Mouse (Mus musculus) spleen, postnatal 4 days (tissue): ENCODE measurements at regions not wholly inside any gene's neighbourhood (a gene's known extent, or its start where the extent isn't known, plus 50 kb on each side); places are given as distances from the start of the nearest gene placed in this dataset.

ENCODE experiments used
- DNase-seq, 2 experiments: peaks; one replicate each; pipeline ENCODE4 v3.0.0; 2022; ENCODE audit warnings: low spot score in 2 of 2

DNA sequence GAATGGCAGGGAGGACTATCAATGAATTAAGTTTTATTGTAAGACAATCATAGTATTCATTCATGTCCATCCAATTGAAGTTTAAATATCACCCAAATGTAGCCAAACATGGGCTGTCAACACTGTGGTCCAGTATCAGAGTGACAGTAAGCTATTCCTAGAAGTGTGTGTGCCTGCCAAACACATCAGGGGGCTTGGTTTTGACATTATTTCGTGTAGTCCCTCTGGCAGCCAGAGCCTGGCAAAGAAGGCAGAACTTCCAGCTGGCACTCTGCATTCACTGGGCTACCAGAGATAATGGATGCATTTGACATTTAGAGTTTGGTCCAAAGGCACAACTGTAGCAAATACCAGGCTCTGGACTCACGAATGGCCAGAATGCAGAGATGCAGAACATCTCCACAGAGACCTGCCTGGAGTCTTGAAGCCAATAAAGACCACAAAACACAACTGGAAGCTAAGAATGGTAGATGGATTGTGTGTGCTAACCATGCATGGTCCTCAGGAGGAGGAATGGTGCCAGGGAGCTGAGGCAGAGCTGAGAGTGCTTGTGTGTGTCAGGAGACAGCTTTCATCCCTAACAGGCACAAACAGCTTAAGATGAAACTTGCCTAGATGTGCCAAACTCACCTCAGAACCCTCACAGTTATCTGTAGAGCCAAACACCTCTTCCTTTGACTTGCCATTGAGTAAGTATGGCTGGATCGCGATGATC lies 210.9 kb downstream of the Lrig3 start:
- no peak for DNase-seq

DNA sequence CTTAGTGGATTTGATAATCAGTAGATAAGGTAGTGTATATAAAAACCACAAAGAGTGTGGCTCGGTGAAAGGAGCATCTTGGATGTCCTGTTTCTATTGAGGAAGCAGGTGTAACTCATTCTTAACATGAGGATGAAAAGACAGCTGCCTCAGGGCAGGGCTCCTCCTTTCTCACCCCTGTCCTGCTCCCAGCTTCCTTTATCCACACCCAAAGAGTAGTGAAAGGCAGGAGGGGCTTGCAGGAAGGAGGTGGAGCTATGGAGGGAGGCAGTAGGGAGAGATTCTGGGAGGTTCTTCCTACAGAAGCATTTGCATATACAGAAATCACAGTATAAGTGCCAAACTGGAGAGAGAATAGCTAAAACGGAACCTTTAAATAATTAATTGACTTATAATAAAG lies 216.4 kb downstream of the Lrig3 start:
- DNase-seq = no peak

DNA sequence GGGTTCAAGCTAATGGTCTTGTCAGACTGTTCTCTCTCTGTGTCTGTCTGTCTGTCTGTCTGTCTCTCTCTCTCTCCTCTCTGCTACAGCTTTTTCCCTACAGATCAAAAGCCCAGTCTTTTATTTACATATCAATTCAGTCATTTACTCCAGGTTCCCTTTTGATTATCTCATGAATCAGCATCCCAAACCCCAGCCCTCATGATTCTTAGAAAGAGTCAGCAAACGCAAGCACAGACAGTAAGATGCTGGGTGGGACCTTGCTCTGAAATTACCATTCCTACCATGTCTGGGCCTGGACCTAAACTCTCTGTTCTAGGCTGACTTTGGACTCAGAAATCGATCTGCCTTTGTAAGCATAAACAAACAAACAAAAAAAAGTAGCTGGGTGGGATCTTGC lies 218.0 kb downstream of the Lrig3 start:
- DNase-seq = no peak

DNA sequence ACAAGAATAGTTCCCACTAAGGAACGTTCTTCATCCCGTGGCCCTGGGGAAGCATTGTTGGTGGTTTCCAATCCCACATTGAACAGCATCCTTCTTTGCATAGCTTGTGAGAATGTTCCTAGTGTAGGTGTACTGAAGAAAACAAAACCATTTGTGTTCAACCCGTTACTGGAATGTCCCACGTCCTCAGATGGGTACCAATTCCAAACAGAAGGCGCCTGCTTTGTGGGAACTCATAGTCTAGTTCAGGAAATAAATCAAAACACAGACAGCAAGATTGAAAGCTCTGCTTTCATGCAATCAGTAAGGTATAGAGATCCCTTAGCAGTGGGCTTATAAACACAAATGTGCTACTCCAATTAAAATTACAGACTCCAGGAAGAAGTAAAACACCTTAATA lies 219.4 kb downstream of the Lrig3 start:
- no peak for DNase-seq

DNA sequence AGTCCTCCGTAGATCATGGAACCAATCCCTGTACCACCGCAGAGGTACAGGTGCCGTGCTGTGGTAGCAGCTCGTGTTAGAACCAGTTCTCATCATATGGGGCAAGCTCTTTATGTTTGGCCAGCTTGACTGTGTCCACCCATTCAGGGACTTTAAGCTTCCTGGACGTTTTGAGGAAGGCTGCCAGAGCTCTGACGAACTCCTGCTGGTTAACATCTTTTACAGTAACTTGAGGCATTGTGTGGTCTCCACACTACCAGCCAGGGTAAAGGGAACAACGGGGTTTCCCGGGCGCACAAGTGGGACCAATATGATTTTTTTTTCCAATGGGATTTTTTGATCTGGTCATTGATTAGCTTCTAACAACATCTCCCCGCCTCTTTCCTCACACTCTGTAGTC lies 220.1 kb downstream of the Lrig3 start:
- no peak for DNase-seq

DNA sequence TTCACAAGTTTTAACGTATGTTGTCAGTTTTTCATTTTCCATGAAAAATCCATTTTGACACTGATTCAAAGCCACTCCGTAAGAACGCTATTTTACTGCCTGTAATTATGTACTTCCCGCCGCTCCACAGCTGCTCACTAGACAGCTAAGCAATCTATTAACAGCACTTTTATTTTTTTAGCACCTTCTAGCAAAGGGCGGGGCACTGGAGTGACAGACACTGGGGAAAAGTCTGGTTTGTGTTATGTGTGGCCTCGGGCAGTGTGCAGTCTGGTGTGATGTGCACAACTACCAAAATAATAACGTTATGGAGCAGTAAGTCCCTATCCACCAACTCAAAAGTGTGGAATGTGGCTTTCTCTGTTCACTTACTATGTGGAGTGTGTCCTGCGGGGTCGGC lies 223.0 kb downstream of the Lrig3 start:
- no peak for DNase-seq
